Mouse (Mus musculus): ENCODE measurements around the gene Lctl. TPM values are rescaled to one million over a fixed set of nuclear protein-coding genes. Genes with fewer than 3 reads are reported as not detected.
"Not testable (repeated sequence)": the region's sequence is repeated elsewhere in the genome, so short reads cannot be mapped to it uniquely, and the experiment has no call there.

Gene Lctl
- total RNA-seq, 2 experiments from 2014 or later = not detected

DNA sequence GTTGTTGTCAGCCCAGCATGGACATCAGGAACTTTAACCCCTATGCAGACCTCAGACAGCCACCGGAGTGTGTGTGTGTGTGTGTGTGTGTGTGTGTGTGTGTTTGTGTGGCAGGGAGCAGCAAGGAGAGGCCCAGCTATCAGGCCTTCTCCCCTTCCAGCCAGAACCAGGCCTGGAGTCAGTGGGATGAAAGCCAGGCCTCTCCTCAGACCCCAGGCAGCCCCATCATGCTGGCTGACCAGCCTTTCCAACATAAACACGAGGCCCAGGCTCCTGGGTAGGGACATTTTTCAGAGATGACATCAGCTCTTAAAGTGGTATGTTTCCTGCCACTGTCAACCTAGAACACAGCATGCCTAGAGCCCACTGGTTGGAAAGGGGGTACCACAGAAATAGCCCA lies 2.3 kb upstream of the Lctl start:
- intact Hi-C loops (cut with DNase I) = no loop called here
- peak in 1 of 2 experiments; percentile 6 for DNase-seq (ENCODE audit: low spot score in 2 of 2)

- no peak for DNase-seq (ENCODE audit: low spot score in 2 of 2)
- intact Hi-C loops (cut with DNase I) = no loop called here
Measured at GRCm38 (mm10) chr9:64115756-64116155, 1.2 kb upstream of the Lctl start.

DNA sequence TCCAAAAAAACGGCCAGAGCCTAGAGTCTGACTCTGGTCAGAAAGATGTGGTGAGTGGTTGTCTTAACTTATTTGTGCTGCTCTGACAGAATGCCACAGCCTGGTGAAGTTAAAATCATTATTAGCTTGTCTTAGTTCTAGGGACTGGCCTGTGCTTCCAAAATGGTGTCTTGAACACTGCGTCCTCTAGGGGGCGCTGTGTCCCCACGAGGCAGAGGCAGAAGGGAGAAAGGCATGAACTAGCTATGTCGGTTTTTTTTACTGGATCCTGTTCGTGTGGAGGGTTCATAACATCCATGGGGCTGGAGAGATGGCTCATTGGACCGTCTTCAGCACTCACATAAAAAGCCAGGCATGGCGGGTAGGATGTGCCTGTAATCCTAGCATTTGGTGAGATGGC lies 3.0 kb downstream of the Lctl start:
- intact Hi-C loops (cut with DNase I) = no loop called here
- peak in 1 of 2 experiments; percentile 11 for DNase-seq (ENCODE audit: low spot score in 2 of 2)

DNA sequence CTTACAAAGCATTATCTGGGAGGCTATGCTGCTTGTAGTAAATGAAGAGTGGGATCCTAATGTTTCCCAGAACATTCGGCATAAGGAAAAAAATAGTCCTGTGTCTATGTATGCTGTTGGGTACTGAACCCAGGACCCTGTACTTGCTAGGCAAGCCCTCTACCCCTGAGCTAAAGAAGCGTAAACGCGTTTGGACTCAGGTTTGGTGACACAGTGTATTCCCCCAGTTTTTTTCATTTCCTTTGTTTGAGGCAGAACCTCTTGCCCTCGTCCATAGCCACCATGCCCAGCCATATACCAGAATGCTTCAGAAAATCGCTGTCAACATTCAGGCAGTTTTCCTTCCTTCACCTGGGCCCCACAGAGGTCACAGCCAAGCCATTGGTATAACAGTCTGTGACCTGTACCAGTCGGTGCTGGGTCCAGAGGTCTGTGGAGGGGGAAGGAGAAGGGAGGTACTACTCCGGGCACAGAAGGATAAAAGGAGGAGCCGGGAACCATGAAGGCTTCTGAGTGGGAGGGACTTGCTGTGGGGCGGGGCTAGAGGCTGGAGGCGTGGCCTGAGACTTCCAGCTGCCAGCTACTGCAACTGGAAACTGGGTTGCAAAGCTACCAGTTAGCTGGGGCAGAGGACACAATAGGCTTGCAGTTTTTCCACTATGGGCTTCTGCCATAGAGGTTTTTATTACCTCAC lies 3.8 kb downstream of the Lctl start:
- DNase-seq (ENCODE audit: low spot score in 2 of 2) = no peak
- intact Hi-C loops (cut with DNase I) = no loop called here

DNA sequence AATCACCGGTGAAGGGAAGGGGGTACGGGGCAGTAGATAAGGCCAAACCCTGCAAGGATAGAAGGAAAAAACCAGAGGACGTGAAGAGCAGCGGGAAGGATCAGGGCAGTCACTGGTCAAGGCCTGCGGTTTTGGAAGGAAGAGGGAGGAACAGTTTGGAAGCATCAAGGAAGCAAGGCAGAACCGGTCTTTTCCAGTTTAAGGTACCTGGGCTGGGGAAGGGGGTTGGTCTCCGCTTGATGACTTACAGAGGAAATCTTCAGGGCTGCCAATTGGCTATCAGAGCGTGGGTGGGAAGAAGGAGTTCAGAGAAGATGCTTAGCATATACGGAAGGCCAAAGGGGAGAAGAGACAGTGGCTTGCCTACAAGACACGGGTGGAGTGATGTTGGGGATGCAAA lies 5.7 kb downstream of the Lctl start:
- intact Hi-C loops (cut with DNase I) = no loop called here
- no peak for DNase-seq (ENCODE audit: low spot score in 2 of 2)

DNA sequence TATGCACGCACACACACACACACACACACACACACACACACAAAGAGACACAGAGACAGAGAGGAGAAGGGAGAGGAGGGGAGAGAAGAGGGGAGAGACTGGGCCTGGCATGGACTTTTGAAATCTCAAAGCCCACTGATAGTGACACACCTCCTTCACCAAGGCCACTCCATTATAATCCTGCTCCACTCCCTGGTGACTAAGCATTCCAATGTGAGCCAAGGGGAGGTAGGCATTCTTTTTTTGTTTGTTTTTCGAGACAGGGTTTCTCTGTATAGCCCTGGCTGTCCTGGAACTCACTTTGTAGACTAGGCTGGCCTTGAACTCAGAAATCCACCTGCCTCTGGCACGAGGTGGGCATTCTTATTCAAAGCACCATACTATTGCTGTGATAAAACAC lies 7.9 kb downstream of the Lctl start:
- intact Hi-C loops (cut with DNase I); DNase-seq (ENCODE audit: low spot score in 2 of 2): not testable (repeated sequence)

DNA sequence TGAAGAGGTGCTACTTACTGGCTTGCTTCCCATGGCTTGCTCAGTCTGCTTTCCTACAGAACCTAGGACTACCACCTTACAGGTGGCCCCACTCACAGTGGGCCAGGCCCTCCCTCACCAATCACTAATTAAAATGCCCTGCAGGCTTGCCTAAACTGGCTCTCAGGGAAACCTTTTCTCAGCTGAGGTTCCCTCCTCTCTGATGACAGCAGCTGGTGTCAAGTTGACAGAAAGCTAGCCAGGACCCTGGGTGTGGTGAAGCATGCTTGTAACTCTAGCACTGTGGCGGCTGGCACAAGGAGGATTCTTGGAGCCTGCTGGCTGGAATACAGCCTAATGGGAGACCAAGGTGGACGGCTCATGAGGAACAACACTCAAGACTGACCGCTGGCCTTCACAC lies 8.4 kb downstream of the Lctl start:
- intact Hi-C loops (cut with DNase I) = no loop called here
- DNase-seq (ENCODE audit: low spot score in 2 of 2) = no peak

- no peak for DNase-seq (ENCODE audit: low spot score in 2 of 2)
- intact Hi-C loops (cut with DNase I) = no loop called here
Measured at GRCm38 (mm10) chr9:64126121-64126520, 9.2 kb downstream of the Lctl start.

GRCm38 (mm10) chr9:64131623-64132022 lies 14.7 kb downstream of the Lctl start:
- DNase-seq (ENCODE audit: low spot score in 2 of 2) = no peak
- intact Hi-C loops (cut with DNase I) = no loop called here

GRCm38 (mm10) chr9:64138896-64139295 lies 21.9 kb downstream of the Lctl start:
- intact Hi-C loops (cut with DNase I) = loop anchor here (2.0 kb wide), 1 partner anchor 134 kb away; no protein-coding TSS in a partner anchor
- peak; percentile 52 to 59 for DNase-seq (ENCODE audit: low spot score in 2 of 2)

DNA sequence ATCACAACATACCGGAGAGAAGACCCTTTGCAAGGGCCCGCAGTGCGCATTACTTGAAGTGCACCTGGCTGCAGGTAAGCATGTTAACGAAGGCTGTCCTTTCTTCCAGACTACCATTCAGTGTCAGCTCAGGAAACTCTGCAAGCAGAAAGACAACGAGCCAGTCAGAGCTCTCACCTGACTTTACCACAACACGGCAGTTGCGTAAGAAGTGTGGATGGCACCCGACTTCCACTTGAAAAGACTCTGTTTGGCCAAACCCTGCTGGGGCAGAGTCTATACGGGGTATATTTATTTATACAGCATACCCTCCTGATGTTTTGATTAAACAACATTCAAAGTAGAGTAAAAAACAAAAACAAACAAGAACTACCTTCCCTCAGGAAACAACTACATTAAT lies 22.9 kb downstream of the Lctl start:
- intact Hi-C loops (cut with DNase I) = loop anchor here (2.0 kb wide), 1 partner anchor 133 kb away; no protein-coding TSS in a partner anchor

DNA sequence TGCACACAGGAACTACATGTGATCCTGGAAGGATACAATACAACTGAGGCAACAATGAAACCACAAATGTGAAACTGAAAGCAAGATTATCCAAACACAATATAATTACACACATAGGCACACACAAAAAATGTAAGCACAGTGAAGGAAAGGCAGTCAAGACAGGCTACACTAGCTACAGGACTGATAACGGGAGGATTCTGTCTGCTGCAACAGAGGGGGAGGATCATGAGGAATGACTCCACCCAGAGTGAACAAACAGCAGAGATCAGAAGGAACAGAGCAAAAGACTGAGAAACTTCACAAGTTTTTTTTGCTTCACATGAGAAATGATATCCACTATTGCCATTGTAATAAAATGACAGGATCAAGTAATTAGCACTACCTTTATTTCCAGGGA lies 39.7 kb downstream of the Lctl start:
- no peak for DNase-seq (ENCODE audit: low spot score in 2 of 2)
- intact Hi-C loops (cut with DNase I) = no loop called here

More for the DNA sequence above, 22.9 kb downstream of the Lctl start:
- DNase-seq (ENCODE audit: low spot score in 2 of 2) = no peak

GRCm38 (mm10) chr9:64160471-64160870 lies 43.5 kb downstream of the Lctl start:
- no peak for DNase-seq (ENCODE audit: low spot score in 2 of 2)
- intact Hi-C loops (cut with DNase I) = no loop called here

GRCm38 (mm10) chr9:64169967-64170366 lies 53.0 kb downstream of the Lctl start:
- intact Hi-C loops (cut with DNase I); DNase-seq (ENCODE audit: low spot score in 2 of 2): not testable (repeated sequence)

GRCm38 (mm10) chr9:64172145-64172815 lies 55.3 kb downstream of the Lctl start:
- intact Hi-C loops (cut with DNase I) = no loop called here
- no peak for DNase-seq (ENCODE audit: low spot score in 2 of 2)

DNA sequence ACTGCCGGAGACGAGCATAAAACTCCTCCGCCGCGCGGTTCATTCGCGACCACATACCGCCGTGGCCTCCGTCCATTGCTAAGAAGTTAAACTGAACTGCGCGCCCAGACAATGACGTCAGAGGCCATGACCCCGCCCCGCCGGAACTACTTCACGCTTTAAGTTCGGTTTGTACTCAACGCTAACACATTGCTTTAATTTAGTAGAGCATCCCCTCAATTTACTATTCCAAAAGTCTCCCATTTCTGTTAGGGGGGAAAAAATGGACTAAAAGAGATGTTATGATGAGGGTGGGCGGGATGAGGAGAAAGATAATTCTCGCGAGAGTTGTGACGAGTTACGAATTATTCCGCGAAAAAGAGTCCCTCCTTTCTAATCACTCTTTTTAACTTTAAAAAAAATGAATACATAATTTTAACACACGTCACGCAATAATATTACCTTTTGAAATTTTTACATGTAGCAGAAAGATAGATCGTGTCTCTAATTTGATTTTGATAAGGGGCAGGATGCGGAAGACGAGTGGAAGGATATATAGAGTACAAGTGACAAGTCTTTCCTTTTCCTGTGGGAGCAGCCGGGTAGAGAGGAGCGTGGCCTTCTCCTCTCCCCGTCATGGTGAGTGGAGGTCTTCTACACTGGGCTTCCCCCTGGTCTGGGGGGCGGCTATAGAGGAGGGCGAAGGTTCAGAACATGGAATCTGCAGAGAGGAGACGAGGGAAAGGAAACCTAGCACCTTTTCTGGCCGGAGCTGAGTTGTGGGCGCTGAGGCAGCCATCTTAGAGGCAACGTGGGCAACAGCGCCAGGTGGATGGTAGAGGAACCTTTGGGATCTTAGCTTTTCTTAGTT lies 56.1 kb downstream of the Lctl start, which contains the start of the genes Zwilch and Rpl4:
Zwilch (minus strand) TSS at position 289 of the 850 bp plus-strand sequence.
Rpl4 (plus strand) TSS at position 560 of the 850 bp plus-strand sequence.
- peak; percentile 83 to 84 for DNase-seq (ENCODE audit: low spot score in 2 of 2)
- intact Hi-C loops (cut with DNase I) = no loop called here

DNA sequence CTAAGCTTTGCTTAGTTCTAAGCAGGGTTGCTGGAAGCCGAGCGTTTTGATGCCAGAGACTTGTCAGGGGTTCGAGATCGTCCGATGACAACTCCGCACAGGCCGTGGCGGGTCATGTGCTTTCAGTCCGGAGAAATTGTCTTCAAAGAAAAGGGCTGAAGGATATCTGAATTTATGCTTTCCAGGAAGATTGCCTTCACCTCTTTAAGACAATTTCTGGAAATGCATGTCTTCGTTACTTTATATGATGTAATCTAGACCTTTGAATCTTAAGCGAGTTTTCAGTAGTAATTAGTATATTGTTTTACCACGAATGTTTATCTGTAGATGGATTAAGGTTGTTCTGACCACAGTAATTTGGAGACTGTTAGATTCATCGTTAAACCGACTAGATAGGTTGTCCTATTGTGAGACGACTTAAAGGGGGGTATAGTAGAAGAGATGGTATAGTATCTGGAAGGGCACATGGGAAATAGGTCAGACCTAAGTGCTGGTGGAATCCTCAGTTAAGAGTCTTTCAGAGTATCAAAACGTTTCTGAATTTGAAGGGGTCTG lies 56.8 kb downstream of the Lctl start:
- intact Hi-C loops (cut with DNase I) = no loop called here
- no peak for DNase-seq (ENCODE audit: low spot score in 2 of 2)

GRCm38 (mm10) chr9:64174341-64174740 lies 57.4 kb downstream of the Lctl start:
- intact Hi-C loops (cut with DNase I) = no loop called here
- DNase-seq (ENCODE audit: low spot score in 2 of 2) = no peak

DNA sequence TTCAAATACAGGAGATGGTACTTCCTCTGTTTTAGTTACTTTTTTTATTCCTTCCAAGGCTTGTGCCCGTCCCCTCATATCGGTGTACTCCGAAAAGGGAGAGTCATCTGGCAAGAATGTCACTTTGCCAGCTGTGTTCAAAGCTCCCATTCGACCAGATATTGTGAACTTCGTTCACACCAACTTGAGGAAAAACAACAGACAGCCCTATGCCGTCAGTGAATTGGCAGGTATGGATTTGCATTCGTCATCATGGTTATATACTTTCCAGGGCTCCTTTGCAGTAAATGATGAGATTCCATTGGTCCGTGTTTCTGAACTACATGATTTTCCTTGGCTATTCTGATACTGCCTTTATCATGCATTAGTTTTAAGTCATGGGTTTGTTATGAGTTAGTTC lies 57.8 kb downstream of the Lctl start:
- no peak for DNase-seq (ENCODE audit: low spot score in 2 of 2)
- intact Hi-C loops (cut with DNase I) = loop anchor here (5.0 kb wide), 1 partner anchor 98 kb away; no protein-coding TSS in a partner anchor

GRCm38 (mm10) chr9:64175378-64175777 lies 58.4 kb downstream of the Lctl start:
- intact Hi-C loops (cut with DNase I) = loop anchor here (5.0 kb wide), 1 partner anchor 97 kb away; no protein-coding TSS in a partner anchor
- no peak for DNase-seq (ENCODE audit: low spot score in 2 of 2)

All from left cerebral cortex, postnatal 25 days (tissue).